Mouse (Mus musculus) embryonic stem cell, embryonic (primary cell): ENCODE data around the gene Cntfr.

Source experiments
- CTCF ChIA-PET, 4 experiments: fragments of 300-600 bp in 2 of 4; fragments of 350-600 bp in 2 of 4; sonication (Branson Sonifier 250); formaldehyde crosslinking; loops; one replicate each; lab custom pipeline; 2022; ENCODE audit warnings: inconsistent platforms in 2 of 4; lab: Charles Lee
- POLR2A ChIA-PET, 4 experiments: fragments of 300-600 bp in 2 of 4; fragments of 350-600 bp in 2 of 4; sonication (Branson Sonifier 250); formaldehyde crosslinking; loops; one replicate each; lab custom pipeline; 2022; ENCODE audit warnings: antibody characterized with exemption in 4 of 4, inconsistent platforms in 1 of 4; lab: Charles Lee

Cntfr gene

GRCm38 (mm10) chr4:41673186-41673585 lies 23.7 kb downstream of the Cntfr start:
- POLR2A ChIA-PET, result interaction anchor here in 3 of 4 experiments (0.5 to 0.9 kb wide), 6 partner anchors 8 to 549 kb away, joined by 3 to 5 read pairs (median 4); no protein-coding TSS in a partner anchor

GRCm38 (mm10) chr4:41672522-41672963 lies 24.3 kb downstream of the Cntfr start:
- POLR2A ChIA-PET, result interaction anchor here in 1 of 4 experiments (0.6 kb wide), 4 partner anchors 59 to 549 kb away, joined by 3 to 5 read pairs (median 3); no protein-coding TSS in a partner anchor

More at GRCm38 (mm10) chr4:41673186-41673585, 23.7 kb downstream of the Cntfr start:
- CTCF ChIA-PET, result interaction anchor here in 1 of 4 experiments (0.7 kb wide), 1 partner anchor 147 kb away, joined by 9 read pairs; no protein-coding TSS in a partner anchor

GRCm38 (mm10) chr4:41671963-41672480 lies 24.9 kb downstream of the Cntfr start:
- ChIA-PET POLR2A (interaction anchor here in 1 of 4 experiments (0.6 kb wide), 1 partner anchor 182 kb away, joined by 3 read pairs; no protein-coding TSS in a partner anchor), CTCF (no interaction called here)

More at GRCm38 (mm10) chr4:41672522-41672963, 24.3 kb downstream of the Cntfr start:
- CTCF ChIA-PET, result interaction anchor here in 1 of 4 experiments (0.7 kb wide), 1 partner anchor 146 kb away, joined by 9 read pairs; no protein-coding TSS in a partner anchor

GRCm38 (mm10) chr4:41671500-41671899 lies 25.4 kb downstream of the Cntfr start:
- ChIA-PET POLR2A (interaction anchor here in 1 of 4 experiments (0.7 kb wide), 1 partner anchor 582 kb away, joined by 4 read pairs; no protein-coding TSS in a partner anchor), CTCF (no interaction called here)

- CTCF ChIA-PET, result interaction anchor here in 1 of 4 experiments (0.5 kb wide), 1 partner anchor 9 kb away, joined by 3 read pairs; no protein-coding TSS in a partner anchor
- POLR2A ChIA-PET, result interaction anchor here in 2 of 4 experiments (0.6 to 0.7 kb wide), 2 partner anchors 581 to 597 kb away, joined by 3 to 4 read pairs; no protein-coding TSS in a partner anchor
Measured at GRCm38 (mm10) chr4:41670836-41671235, 26.1 kb downstream of the Cntfr start.

GRCm38 (mm10) chr4:41666646-41667045 lies 30.2 kb downstream of the Cntfr start:
- POLR2A ChIA-PET, result interaction anchor here in 1 of 4 experiments (0.9 kb wide), 1 partner anchor 95 kb away, joined by 4 read pairs; no protein-coding TSS in a partner anchor

GRCm38 (mm10) chr4:41665009-41665675 lies 31.7 kb downstream of the Cntfr start:
- ChIA-PET POLR2A (interaction anchor here in 2 of 4 experiments (0.8 to 1.7 kb wide), 8 partner anchors 9 to 96 kb away, joined by 3 to 7 read pairs (median 4); partner anchors contain the start of genes Dnaic1 (in 1 of the 2), Enho (in 1 of the 2) and Fam219a (in 1 of the 2)), CTCF (interaction anchor here (0.6 to 1.4 kb wide), 12 partner anchors 11 to 186 kb away, joined by 3 to 5 read pairs (median 3); partner anchors contain the start of genes Dnaic1 (in 2 of the 4), Fam219a (in 2 of the 4) and Rpp25l (in 1 of the 4))

More at GRCm38 (mm10) chr4:41666646-41667045, 30.2 kb downstream of the Cntfr start:
- CTCF ChIA-PET, result no interaction called here

GRCm38 (mm10) chr4:41664533-41664932 lies 32.4 kb downstream of the Cntfr start:
- CTCF ChIA-PET, result interaction anchor here (0.6 to 1.4 kb wide), 14 partner anchors 12 to 185 kb away, joined by 3 to 5 read pairs (median 3); partner anchors contain the start of genes Dnaic1 (in 2 of the 4), Fam219a (in 2 of the 4) and Rpp25l (in 1 of the 4)
- POLR2A ChIA-PET, result interaction anchor here in 2 of 4 experiments (0.8 to 1.7 kb wide), 8 partner anchors 9 to 95 kb away, joined by 3 to 7 read pairs (median 4); partner anchors contain the start of genes Dnaic1 (in 1 of the 2), Enho (in 1 of the 2) and Fam219a (in 1 of the 2)

GRCm38 (mm10) chr4:41663614-41664013 lies 33.3 kb downstream of the Cntfr start:
- ChIA-PET POLR2A (interaction anchor here in 1 of 4 experiments (1.7 kb wide), 1 partner anchor 94 kb away, joined by 7 read pairs; the partner anchor contains the start of genes Dnaic1 and Fam219a), CTCF (interaction anchor here in 1 of 4 experiments (1.2 kb wide), 1 partner anchor 10 kb away, joined by 4 read pairs; no protein-coding TSS in a partner anchor)

- POLR2A ChIA-PET, result no interaction called here
- CTCF ChIA-PET, result interaction anchor here in 1 of 4 experiments (0.5 to 1.2 kb wide), 3 partner anchors 9 to 158 kb away, joined by 3 to 4 read pairs (median 4); no protein-coding TSS in a partner anchor
Measured at GRCm38 (mm10) chr4:41662723-41663122, 34.2 kb downstream of the Cntfr start.

- POLR2A ChIA-PET, result interaction anchor here in 2 of 4 experiments (0.6 to 1.3 kb wide), 3 partner anchors 52 to 837 kb away, joined by 3 to 5 read pairs (median 3); partner anchors contain the start of gene AI464131 (in 1 of the 2)
- CTCF ChIA-PET, result no interaction called here
Measured at GRCm38 (mm10) chr4:41660851-41661430, 35.9 kb downstream of the Cntfr start.

GRCm38 (mm10) chr4:41659556-41659955 lies 37.3 kb downstream of the Cntfr start:
- POLR2A ChIA-PET, result interaction anchor here in 1 of 4 experiments (0.9 to 1.3 kb wide), 2 partner anchors 53 to 157 kb away, joined by 3 read pairs; partner anchors contain the start of gene AI464131
- CTCF ChIA-PET, result interaction anchor here in 2 of 4 experiments (0.9 to 1.7 kb wide), 2 partner anchors 10 to 107 kb away, joined by 3 to 6 read pairs; no protein-coding TSS in a partner anchor

- ChIA-PET POLR2A (interaction anchor here in 1 of 4 experiments (1.1 kb wide), 1 partner anchor 82 kb away, joined by 3 read pairs; no protein-coding TSS in a partner anchor), CTCF (interaction anchor here (0.5 to 1.7 kb wide), 8 partner anchors 9 to 886 kb away, joined by 3 to 6 read pairs (median 3); no protein-coding TSS in a partner anchor)
Measured at GRCm38 (mm10) chr4:41658566-41659384, 38.1 kb downstream of the Cntfr start.

- CTCF ChIA-PET, result no interaction called here
- POLR2A ChIA-PET, result no interaction called here
Measured at GRCm38 (mm10) chr4:41655525-41655924, 41.4 kb downstream of the Cntfr start.

GRCm38 (mm10) chr4:41654217-41654616 lies 42.7 kb downstream of the Cntfr start:
- CTCF ChIA-PET, result interaction anchor here (0.5 to 1.7 kb wide), 15 partner anchors 8 to 306 kb away, joined by 3 to 9 read pairs (median 3); partner anchors contain the start of genes Sigmar1 (in 1 of the 4) and Ubap1 (in 1 of the 4)
- POLR2A ChIA-PET, result interaction anchor here in 2 of 4 experiments (0.7 to 1.6 kb wide), 2 partner anchors 14 to 85 kb away, joined by 3 read pairs; partner anchors contain the start of genes Dnaic1 (in 1 of the 2), Enho (in 1 of the 2) and Fam219a (in 1 of the 2)

- ChIA-PET CTCF (interaction anchor here (0.5 to 1.7 kb wide), 14 partner anchors 8 to 305 kb away, joined by 3 to 7 read pairs (median 3); partner anchors contain the start of genes Sigmar1 (in 1 of the 4) and Ubap1 (in 1 of the 4)), POLR2A (interaction anchor here in 2 of 4 experiments (0.7 to 1.6 kb wide), 2 partner anchors 14 to 84 kb away, joined by 3 read pairs; partner anchors contain the start of genes Dnaic1 (in 1 of the 2), Enho (in 1 of the 2) and Fam219a (in 1 of the 2))
Measured at GRCm38 (mm10) chr4:41653730-41654129, 43.2 kb downstream of the Cntfr start.
